Mouse (Mus musculus): ENCODE measurements at regions not wholly inside any gene's neighbourhood (a gene's known extent, or its start where the extent isn't known, plus 50 kb on each side); places are given as distances from the start of the nearest gene placed in this dataset.

- TF ChIP-seq CTCF (conservative IDR thresholded peaks at IDR 0.05; ENCODE audit: low read length) (no peak), POU5F1 (IDR thresholded peaks at IDR 0.05; ENCODE audit: borderline replicate concordance, low read length) (no peak), NANOG (IDR thresholded peaks at IDR 0.05; ENCODE audit: borderline replicate concordance, low read length) (no peak)
Observed at GRCm38 (mm10) chr15:87958866-87959265, 414.8 kb downstream of the Fam19a5 start.
